Mouse (Mus musculus): ENCODE measurements around the gene Acer3.

Gene Acer3

GRCm38 (mm10) chr7:98177566-98177928 lies 143.5 kb downstream of the Acer3 start:
- DNase-seq: no peak

DNA sequence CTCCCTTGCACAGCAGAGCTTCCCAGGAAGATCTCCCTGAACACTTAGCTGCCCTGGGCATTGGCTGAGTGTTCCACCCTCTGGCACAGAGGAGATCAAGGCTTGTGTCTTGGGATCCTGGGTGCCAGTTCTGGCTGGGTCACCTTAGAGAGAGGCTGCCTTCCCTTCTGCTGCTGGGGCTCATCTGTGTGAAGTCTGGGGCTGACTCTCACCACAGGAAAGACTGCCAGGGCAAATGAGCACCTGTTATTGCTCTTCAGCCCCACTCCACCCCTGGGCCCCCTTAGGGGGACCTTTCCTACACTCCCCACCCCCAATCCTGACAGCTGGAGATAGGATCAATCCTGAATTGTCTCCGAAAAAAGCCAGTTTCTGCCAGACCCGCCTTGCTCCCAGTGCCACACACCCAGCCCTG lies 143.9 kb downstream of the Acer3 start:
- no peak for DNase-seq

- DNase-seq: no peak
Measured at GRCm38 (mm10) chr7:98176322-98177070, 144.5 kb downstream of the Acer3 start.

- no peak for DNase-seq
Measured at GRCm38 (mm10) chr7:98174883-98175755, 145.9 kb downstream of the Acer3 start.

GRCm38 (mm10) chr7:98173408-98173807 lies 147.6 kb downstream of the Acer3 start:
- no peak for DNase-seq

GRCm38 (mm10) chr7:98172661-98173060 lies 148.3 kb downstream of the Acer3 start:
- DNase-seq: no peak

- peak; percentile 46 to 62 for DNase-seq
Measured at GRCm38 (mm10) chr7:98171141-98172073, 149.6 kb downstream of the Acer3 start.

GRCm38 (mm10) chr7:98164999-98165528 lies 155.9 kb downstream of the Acer3 start:
- DNase-seq: peak; percentile 65 to 83

DNA sequence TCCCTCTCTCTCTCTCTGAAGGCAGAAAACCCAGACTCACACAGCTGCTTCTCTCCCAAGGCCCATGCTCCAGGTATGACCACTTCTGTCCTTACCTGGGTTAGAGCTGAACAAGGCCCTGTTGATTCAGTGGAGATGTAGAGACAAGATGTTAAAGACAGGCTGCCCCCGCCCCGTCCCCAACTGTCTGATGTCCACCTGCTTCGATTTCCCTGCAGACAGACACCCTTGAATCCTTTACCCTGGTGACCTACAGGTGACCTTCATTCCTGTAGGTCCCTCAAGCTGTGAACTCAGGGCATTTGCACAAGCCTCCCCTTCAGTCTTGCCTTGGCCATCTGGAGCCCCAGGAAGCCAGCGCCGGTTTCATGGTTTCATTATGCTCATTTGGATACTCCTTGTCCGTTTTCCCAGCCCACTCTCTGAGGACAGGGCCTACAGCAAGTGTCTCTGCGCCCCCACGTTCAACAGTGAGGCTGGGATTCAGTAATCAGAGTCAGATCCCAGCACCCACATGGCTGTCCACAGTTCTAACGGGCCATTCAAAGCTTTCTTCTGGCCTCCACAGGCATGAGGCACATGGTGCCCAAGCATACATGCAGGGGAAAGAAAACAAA lies 156.5 kb downstream of the Acer3 start:
- no peak for DNase-seq

GRCm38 (mm10) chr7:98163700-98164099 lies 157.3 kb downstream of the Acer3 start:
- no peak for DNase-seq

DNA sequence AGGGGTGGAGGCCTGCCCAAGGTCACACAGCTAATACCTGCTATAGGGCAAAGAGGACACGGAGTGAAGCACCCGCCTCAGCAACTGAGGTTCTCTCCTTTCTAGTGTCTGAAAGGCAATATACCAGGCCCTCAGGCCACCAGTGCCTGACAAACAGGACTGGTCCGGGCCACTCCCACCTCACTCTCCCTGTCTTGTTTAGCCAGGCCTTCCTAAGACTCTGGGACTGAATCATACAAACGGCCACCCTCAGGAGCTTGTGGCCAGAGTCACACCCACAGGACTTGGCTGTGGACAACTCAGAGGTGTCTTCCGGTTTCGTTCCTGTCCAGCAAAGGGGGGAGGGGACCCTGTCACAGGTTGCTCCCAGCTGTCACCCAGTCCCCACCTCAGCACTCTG lies 158.8 kb downstream of the Acer3 start:
- no peak for DNase-seq

DNA sequence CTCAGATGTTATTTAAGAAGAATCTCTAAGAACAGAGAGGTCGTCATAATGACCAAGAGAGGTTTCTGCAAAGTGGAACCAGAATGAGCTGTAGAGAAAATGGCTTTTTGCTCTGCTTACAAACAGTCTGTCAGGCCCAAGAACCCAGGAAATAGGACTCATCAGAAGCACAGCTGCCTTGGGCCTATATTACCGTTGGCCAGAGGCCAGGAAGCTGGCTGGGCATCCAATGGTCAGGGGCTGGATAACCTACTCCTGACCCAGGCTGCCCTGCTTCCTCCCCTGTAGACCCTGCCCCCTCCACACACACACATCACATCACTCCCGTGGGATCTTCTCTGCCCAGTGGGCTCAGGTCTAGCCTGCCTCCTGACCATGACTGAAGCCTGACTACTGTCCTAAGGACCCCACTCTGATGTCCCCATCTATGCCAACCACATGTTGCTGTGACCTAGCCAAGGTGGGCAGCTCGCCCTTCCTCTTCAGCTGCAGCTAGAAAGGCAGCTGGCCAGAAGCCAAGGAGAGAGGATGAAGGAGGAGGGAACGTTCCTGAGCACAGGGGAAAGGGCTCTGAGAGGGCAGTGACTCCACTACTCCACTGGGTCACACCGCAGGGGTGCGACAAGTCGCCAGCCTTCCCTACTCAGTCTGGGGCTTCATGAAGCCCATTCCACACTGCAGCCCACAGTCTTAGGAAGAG lies 160.8 kb downstream of the Acer3 start:
- DNase-seq: peak; percentile 46 to 47

- peak; percentile 71 to 82 for DNase-seq
Measured at GRCm38 (mm10) chr7:98158481-98158880, 162.5 kb downstream of the Acer3 start.

GRCm38 (mm10) chr7:98157636-98158332 lies 163.2 kb downstream of the Acer3 start:
- DNase-seq: no peak

Data from lung, postnatal 4 days (tissue).